Mouse (Mus musculus) lung, postnatal 0 days (tissue): ENCODE results near the gene Dirc2. TPM values are rescaled to one million over a fixed set of nuclear protein-coding genes. Genes with fewer than 3 reads are reported as not detected.

Experiments used
- ATAC-seq: fragments of 200-750 bp; cut with Nextera tagmentation; 2 replicates; pipeline ENCODE4 v1.8.0; 2017; ENCODE audit warnings: moderate library complexity
- DNase-seq: peaks from one replicate; pipeline ENCODE4 v3.0.0-alpha.2; 2016; ENCODE audit warnings: low spot score
- H3K27ac ChIP-seq: fragments of 300-500 bp; sonication (generic); 2 replicates; pipeline ENCODE4 v1.5.1; 2014; ENCODE audit warnings: antibody characterized with exemption, mild to moderate bottlenecking, low read length, mixed read lengths
- H3K27me3 ChIP-seq: fragments of 300-500 bp; sonication (generic); replicated peaks from 2 replicates; pipeline ENCODE4 v1.6.1; 2014; ENCODE audit warnings: low read length, mixed read lengths; ENCODE audit not compliant: insufficient read depth
- H3K36me3 ChIP-seq: fragments of 300-500 bp; sonication (generic); 2 replicates; pipeline ENCODE4 v1.6.1; 2014; ENCODE audit warnings: low read length, mixed read lengths; ENCODE audit not compliant: insufficient read depth
- H3K4me1 ChIP-seq: fragments of 300-500 bp; sonication (generic); 2 replicates; pipeline ENCODE4 v1.6.1; 2014; ENCODE audit warnings: antibody characterized with exemption, low read depth, low read length, mixed read lengths; ENCODE audit not compliant: insufficient read depth
- H3K4me2 ChIP-seq: fragments of 300-500 bp; sonication (generic); replicated peaks from 2 replicates; pipeline ENCODE4 v1.6.1; 2014; ENCODE audit warnings: low read depth, mild to moderate bottlenecking, low read length, moderate library complexity, mixed read lengths
- H3K4me3 ChIP-seq: fragments of 300-500 bp; sonication (generic); 2 replicates; pipeline ENCODE4 v1.5.1; 2014; ENCODE audit warnings: low read depth, low read length
- H3K9ac ChIP-seq: fragments of 300-500 bp; sonication (generic); replicated peaks from 2 replicates; pipeline ENCODE4 v1.6.1; 2014; ENCODE audit warnings: low read depth, mild to moderate bottlenecking
- H3K9me3 ChIP-seq: fragments of 300-500 bp; sonication (generic); 2 replicates; pipeline ENCODE4 v1.6.1; 2016; ENCODE audit warnings: low read length, mixed read lengths
- CTCF ChIP-seq: IDR thresholded peaks from 2 replicates; pipeline ENCODE4 v1.5.1; 2016; ENCODE audit warnings: antibody characterized with exemption, mild to moderate bottlenecking
- EP300 ChIP-seq: IDR thresholded peaks from 2 replicates; pipeline ENCODE4 v1.6.1; 2016; ENCODE audit warnings: antibody characterized with exemption, mild to moderate bottlenecking, control low read depth
- WGBS: fragments of 180-500 bp; shearing (Covaris S2); extraction: QIAGEN DNeasy Blood & Tissue Kit; methylation state at CpG from one replicate; pipeline ENCODE4 v1.1.7; 2014; 5-methylcytosine and 5-hydroxymethylcytosine counted together
- polyA plus RNA-seq: library from polyadenylated mRNA; unstranded; fragments of >200 nt; fragmentation: Nextera tagmentation; extraction: Ambion mirVana; gene quantifications from 2 replicates; pipeline ENCODE4 v1.2.1, GENCODE M21; 2015

Gene Dirc2
- polyA plus RNA-seq, 1 experiment from 2014 or later = 18.0 TPM

DNA sequence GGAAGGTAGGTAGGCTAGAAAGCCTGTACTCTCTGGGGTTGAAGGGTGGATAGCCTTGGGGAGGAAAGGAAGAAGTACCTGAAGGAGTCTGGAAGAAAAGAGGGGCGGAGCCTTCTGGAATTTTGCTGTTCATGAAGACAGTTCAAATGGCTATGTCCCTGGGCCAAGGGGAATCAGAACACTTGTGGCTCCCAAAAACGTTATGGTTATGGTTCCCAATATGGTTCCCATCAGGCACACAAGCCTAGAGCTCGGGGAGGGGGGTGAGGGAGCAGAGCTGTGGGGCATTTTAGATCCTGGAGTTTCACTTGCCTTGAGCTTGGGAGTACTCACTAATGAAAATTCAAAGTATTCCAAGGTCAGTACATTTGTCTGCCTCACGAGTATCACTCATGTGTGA, 104.3 kb downstream of the Dirc2 start:
- Histone ChIP-seq H3K4me1 (no peaks in the 10 kb centered on the region), H3K4me3 (no peak overlapping the region), H3K9ac (no peak overlapping the region), H3K9me3 (no peaks in the 10 kb centered on the region), H3K27ac (no peak overlapping the region), H3K36me3 (no peaks in the 10 kb centered on the region), H3K27me3 (peaks cover 2% of the 10 kb centered on the region; the same call in 1 of the 2 replicates), H3K4me2 (no peak overlapping the region)
- DNase-seq = no peak
- no peak for TF ChIP-seq CTCF
- TF ChIP-seq EP300 = no peak
- WGBS = 69% methylated on average over 4 of the region's 4 CpGs
- ATAC-seq = no peak

DNA sequence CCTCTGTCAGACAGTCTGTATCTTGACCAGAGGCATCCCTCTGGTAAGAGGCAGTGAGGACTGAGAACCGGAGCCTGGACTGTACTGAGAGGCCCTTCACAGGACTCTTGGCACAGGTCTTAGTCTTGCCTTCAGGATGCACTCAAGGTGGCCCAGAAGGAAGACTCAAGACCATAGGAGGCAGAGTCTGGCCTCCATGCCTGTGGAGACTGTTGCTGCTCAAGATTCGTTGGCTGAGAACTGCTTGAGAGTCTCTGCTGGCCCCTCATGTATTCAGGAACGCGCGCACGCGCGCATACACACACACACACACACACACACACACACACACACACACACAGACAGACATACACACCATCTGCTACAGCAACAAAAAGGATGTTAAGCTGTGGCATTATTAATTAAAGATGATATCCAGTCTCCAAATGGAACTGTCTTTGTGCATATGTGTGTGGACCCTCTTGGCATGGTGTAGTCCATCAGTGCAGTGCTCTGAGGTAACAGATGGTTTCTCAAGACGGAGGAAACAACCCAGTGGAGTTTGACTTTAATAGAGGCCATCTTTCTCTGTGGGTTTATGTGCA, 105.2 kb downstream of the Dirc2 start:
- TF ChIP-seq EP300 (no peak), CTCF (no peak)
- no peak overlapping the region for H3K4me2 ChIP-seq
- H3K27ac ChIP-seq = no peak overlapping the region
- no peaks in the 10 kb centered on the region for H3K9me3 ChIP-seq
- peaks cover 11% of the 10 kb centered on the region for H3K27me3 ChIP-seq
- H3K4me3 ChIP-seq = no peak overlapping the region
- DNase-seq (no peak), ATAC-seq (no peak)
- no peaks in the 10 kb centered on the region for H3K4me1 ChIP-seq
- no peak overlapping the region for H3K9ac ChIP-seq
- WGBS = 84% methylated on average over 9 of the region's 9 CpGs
- H3K36me3 ChIP-seq = no peaks in the 10 kb centered on the region

DNA sequence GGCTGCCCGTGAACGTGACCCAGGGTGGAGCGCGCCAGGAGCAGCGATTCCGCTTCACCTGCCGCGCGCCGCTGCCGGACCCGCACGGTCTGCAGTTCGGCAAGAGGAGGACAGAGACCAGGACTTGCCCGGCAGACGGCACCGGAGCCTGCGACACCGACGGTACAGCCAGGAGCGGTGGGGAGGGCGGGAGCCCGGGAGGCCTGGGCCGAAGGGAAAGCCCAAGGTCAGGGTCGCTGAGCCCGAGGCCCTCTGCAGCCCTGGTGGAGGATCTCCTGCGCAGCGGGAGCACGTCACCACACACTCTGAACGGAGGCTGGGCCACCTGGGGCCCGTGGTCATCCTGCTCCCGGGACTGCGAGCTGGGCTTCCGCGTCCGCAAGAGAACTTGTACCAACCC, 108.9 kb downstream of the Dirc2 start:
- Histone ChIP-seq H3K27me3 (peaks cover 12% of the 10 kb centered on the region), H3K4me1 (no peaks in the 10 kb centered on the region), H3K9me3 (no peaks in the 10 kb centered on the region), H3K36me3 (no peaks in the 10 kb centered on the region), H3K27ac (no peak overlapping the region), H3K4me3 (peak overlapping the region; percentile 28), H3K4me2 (peak overlapping the region; percentile 60), H3K9ac (no peak overlapping the region)
- TF ChIP-seq EP300 (no peak), CTCF (no peak)
- WGBS = 9% methylated on average over 36 of the region's 36 CpGs
- DNase-seq = no peak
- ATAC-seq = no peak

DNA sequence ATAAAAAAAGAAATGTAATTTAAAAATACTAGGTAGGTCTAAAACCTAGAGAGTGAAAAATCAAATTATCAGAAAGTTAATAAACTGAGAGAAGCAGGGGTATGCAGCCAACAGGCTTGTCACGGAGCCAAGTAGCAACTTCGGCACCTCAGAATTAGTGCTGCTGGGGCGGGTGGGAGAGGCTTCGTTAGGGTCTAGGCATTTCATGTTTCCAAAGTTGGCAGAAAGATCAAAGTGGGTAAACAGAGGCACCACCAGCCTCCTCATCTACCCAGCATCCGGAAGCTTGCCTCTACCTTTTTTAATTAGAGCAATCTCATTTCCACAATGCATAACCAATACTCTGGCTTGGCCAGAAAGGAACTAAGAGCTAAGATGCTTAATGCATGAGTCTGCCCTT, 115.2 kb downstream of the Dirc2 start:
- no peaks in the 10 kb centered on the region for H3K9me3 ChIP-seq
- H3K4me3 ChIP-seq = no peak overlapping the region
- 0 out of 2 replicates have a peak, but pooled peaks cover under 1% of the 10 kb centered on the region for H3K27me3 ChIP-seq
- no peaks in the 10 kb centered on the region for H3K36me3 ChIP-seq
- no peak overlapping the region for H3K4me2 ChIP-seq
- H3K4me1 ChIP-seq = no peaks in the 10 kb centered on the region
- DNase-seq (no peak), ATAC-seq (no peak)
- 82% methylated on average over 5 of the region's 5 CpGs for WGBS
- TF ChIP-seq CTCF (no peak), EP300 (no peak)
- no peak overlapping the region for H3K27ac ChIP-seq
- H3K9ac ChIP-seq = no peak overlapping the region

DNA sequence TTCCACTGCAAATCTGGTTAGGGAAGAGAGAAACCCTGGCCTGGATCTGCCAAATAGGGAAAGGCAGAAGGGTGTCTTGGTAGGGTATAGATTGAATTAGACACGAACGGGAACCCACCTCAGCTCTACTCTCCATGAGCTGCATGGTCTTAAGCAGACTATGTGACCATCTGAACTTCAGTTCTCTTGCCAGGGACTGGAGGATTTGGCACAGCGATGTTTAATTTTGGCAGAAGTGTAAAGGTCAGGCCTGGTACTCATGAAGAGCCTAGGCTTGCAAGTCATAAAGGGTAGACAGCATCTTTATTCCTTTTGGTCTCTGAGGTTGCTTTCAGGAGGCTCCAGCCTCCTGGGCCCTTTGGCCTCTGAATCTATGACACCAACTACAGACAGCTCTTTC, 116.5 kb downstream of the Dirc2 start:
- no peak overlapping the region for H3K27ac ChIP-seq
- H3K27me3 ChIP-seq = no peaks in the 10 kb centered on the region
- no peak overlapping the region for H3K9ac ChIP-seq
- H3K4me1 ChIP-seq = no peaks in the 10 kb centered on the region
- no peak overlapping the region for H3K4me2 ChIP-seq
- ATAC-seq = no peak
- H3K4me3 ChIP-seq = no peak overlapping the region
- no peak for TF ChIP-seq CTCF
- TF ChIP-seq EP300 = no peak
- H3K9me3 ChIP-seq = no peaks in the 10 kb centered on the region
- no peak for DNase-seq
- H3K36me3 ChIP-seq = no peaks in the 10 kb centered on the region
- 90% methylated on average over 3 of the region's 3 CpGs for WGBS

DNA sequence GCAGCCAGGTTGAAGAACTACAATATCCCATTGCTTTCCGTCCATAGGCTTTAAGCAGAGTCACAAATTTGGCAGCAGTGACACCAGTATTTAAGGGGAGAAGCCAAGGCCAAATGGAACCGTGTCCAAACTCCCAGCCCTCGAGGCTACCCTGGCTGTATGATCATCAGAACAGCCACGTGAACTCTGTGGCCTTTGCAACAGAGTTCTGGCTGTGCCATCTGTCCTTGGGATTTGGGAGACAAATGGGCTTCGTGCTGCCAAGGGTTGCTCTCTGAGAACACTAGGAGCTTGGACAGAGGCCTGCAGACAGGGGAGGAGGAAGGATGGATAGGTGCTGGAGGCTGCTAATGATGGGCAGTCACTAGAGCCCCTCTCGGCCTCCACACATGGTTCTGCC, 117.0 kb downstream of the Dirc2 start:
- H3K27ac ChIP-seq = no peak overlapping the region
- no peak for TF ChIP-seq EP300
- no peak for TF ChIP-seq CTCF
- no peaks in the 10 kb centered on the region for H3K4me1 ChIP-seq
- no peak overlapping the region for H3K9ac ChIP-seq
- H3K4me2 ChIP-seq = no peak overlapping the region
- WGBS = 49% methylated on average over 6 of the region's 6 CpGs
- H3K4me3 ChIP-seq = no peak overlapping the region
- H3K27me3 ChIP-seq = no peaks in the 10 kb centered on the region
- ATAC-seq = no peak
- H3K36me3 ChIP-seq = no peaks in the 10 kb centered on the region
- DNase-seq = no peak
- H3K9me3 ChIP-seq = no peaks in the 10 kb centered on the region

DNA sequence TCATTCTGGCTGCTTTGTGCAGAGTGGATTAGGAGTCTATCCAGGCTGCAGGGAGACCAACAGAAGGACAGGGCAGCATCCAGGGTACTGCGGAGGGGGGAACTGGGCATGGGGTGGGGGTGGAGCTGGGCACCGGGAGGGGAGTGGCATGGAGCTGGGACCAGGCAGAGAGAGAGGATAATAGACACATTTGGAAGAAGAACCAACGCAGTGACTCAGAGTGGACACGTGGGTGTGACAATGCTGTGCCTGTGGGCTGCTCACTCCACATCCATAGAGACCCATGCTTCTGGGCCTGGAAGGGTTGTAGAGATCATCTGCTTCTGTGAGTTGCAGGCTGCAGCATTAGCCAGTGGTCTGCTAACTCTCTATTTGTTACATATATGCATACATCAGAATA, 120.3 kb downstream of the Dirc2 start:
- no peak for TF ChIP-seq EP300
- no peak for TF ChIP-seq CTCF
- 80% methylated on average over 4 of the region's 4 CpGs for WGBS

More for the DNA sequence above, 120.3 kb downstream of the Dirc2 start:
- no peaks in the 10 kb centered on the region for H3K9me3 ChIP-seq
- ATAC-seq = no peak
- no peaks in the 10 kb centered on the region for H3K36me3 ChIP-seq
- H3K4me3 ChIP-seq = no peak overlapping the region
- no peak overlapping the region for H3K4me2 ChIP-seq
- no peak for DNase-seq
- H3K27ac ChIP-seq = no peak overlapping the region
- no peaks in the 10 kb centered on the region for H3K4me1 ChIP-seq
- H3K9ac ChIP-seq = no peak overlapping the region
- no peaks in the 10 kb centered on the region for H3K27me3 ChIP-seq

Other genes starting within 250 kb of the Dirc2 start
- gene Sema5b, start 228.2 kb downstream of the Dirc2 start, polyA plus RNA-seq = 0.60 and 0.92 TPM in 2 replicates
- gene Hspbap1, start 1.0 kb upstream of the Dirc2 start, polyA plus RNA-seq = 9.3 and 9.9 TPM in 2 replicates
- 2.9 and 3.8 TPM in 2 replicates for gene Parp14, start 102.2 kb upstream of the Dirc2 start, polyA plus RNA-seq
- 14.2 and 14.6 TPM in 2 replicates for gene Parp9, start 169.1 kb upstream of the Dirc2 start, polyA plus RNA-seq
- 6.2 and 6.4 TPM in 2 replicates for gene Dtx3l, start 169.8 kb upstream of the Dirc2 start, polyA plus RNA-seq
- 16.7 and 19.0 TPM in 2 replicates for gene Kpna1, start 209.4 kb upstream of the Dirc2 start, polyA plus RNA-seq